Comparison of ENCODE assay signal across 25 mouse cellular contexts in the genomic region with DNA sequence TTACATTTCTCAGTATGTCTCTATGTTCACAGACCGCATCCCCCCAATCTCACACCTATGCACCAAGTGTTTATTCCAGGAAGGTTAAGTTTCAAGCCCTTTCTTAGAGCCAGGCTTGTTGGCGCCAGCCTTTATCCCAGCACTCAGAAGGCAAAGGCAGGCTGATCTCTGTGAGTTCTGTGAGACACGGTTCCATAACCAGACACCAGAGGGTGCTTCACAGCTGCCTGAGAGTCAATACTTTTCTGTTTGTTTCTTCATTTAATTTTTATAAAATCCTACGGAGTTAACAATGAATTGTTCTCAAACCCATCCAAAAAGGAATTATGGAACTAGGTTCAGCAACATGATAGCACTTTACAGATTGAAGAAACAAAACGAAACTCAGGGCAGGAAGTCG.
DNase-seq lines count a peak whose midpoint lies in the region; ATAC-seq and TF ChIP-seq lines count a peak whose summit lies in the region.
"Had no signal": no experiment of that assay in that cellular context is flagged by ENCODE, and none has a peak within 500 bp of the region (broad histone marks: within the 10 kb centered on the region; RNA-seq: fewer than 3 reads in every experiment).

No protein-coding gene starts in this region.

- no peak for DNase-seq in hindbrain, postnatal 0 days (ENCODE audit: low spot score)
- no peak for DNase-seq in hindbrain, embryonic 14.5 days (ENCODE audit: low spot score)
- no peak for DNase-seq in lung, adult 2 months
- DNase-seq in lung, postnatal 25 days (ENCODE audit: low spot score): no peak
- peak; percentile 23 for DNase-seq in thymus, postnatal 4 days
- no peak for DNase-seq in thymus, postnatal 0 days (ENCODE audit: low spot score)
- no peak for DNase-seq in cerebellum, postnatal 36 days
- DNase-seq: adrenal gland, postnatal 36 days; cerebellum, adult 11-12 months; cerebellum, postnatal 10 days; kidney, adult 11 months; kidney, postnatal 10 days; layer of hippocampus, postnatal 36 days; liver, embryonic 13.5 days; right cerebral cortex, adult 18-20 months; right cerebral cortex, postnatal 4 days; thymus, adult 18-20 months had no signal

- no peak overlapping the region for H3K4me3 ChIP-seq in hindbrain, postnatal 0 days (ENCODE audit: low read length)
- no peak overlapping the region for H3K4me3 ChIP-seq in hindbrain, embryonic 14.5 days (replicated peaks; ENCODE audit: low read length)
- no peak overlapping the region for H3K4me3 ChIP-seq in lung, adult 2 months (replicated peaks; ENCODE audit: extremely low read depth, low read depth, low read length)
- H3K4me3 ChIP-seq: embryonic facial prominence, embryonic 12.5 days; heart, embryonic 10.5 days; limb, embryonic 13.5 days; liver, embryonic 13.5 days; lung, embryonic 15.5 days; midbrain, embryonic 15.5 days; stomach, embryonic 15.5 days had no signal

- ATAC-seq in hindbrain, postnatal 0 days: no peak
- ATAC-seq in hindbrain, embryonic 14.5 days (ENCODE audit: low FRiP score): no peak
- ATAC-seq: hindbrain, embryonic 16.5 days; midbrain, embryonic 15.5 days; Patski had no signal

- peaks cover 21% of the 10 kb centered on the region for H3K36me3 ChIP-seq in hindbrain, postnatal 0 days (ENCODE audit: insufficient read depth, low read length)
- H3K36me3 ChIP-seq in hindbrain, embryonic 14.5 days (replicated peaks; ENCODE audit: control insufficient read depth, insufficient read depth): peaks cover 33% of the 10 kb centered on the region
- H3K36me3 ChIP-seq: liver, embryonic 13.5 days; lung, embryonic 15.5 days; stomach, embryonic 15.5 days had no signal

- H3K27me3 ChIP-seq in hindbrain, postnatal 0 days (ENCODE audit: insufficient read depth, low read length): no peaks in the 10 kb centered on the region
- no peaks in the 10 kb centered on the region for H3K27me3 ChIP-seq in hindbrain, embryonic 14.5 days (ENCODE audit: control insufficient read depth, insufficient read depth, low read length)
- H3K27me3 ChIP-seq: embryonic facial prominence, embryonic 12.5 days; limb, embryonic 13.5 days; liver, embryonic 13.5 days; lung, embryonic 15.5 days; midbrain, embryonic 15.5 days; Patski; stomach, embryonic 15.5 days had no signal

- TF ChIP-seq POLR2A in lung, adult 2 months (IDR thresholded peaks at IDR 0.05; ENCODE audit: borderline replicate concordance, extremely low read depth, low read depth, low read length): no peak

- peak; percentile 47; the same call in 1 of the 2 replicates for TF ChIP-seq CTCF in hindbrain, postnatal 0 days (IDR thresholded peaks at IDR 0.05; ENCODE audit: low read depth)
- 0 out of 2 replicates have a peak, but pooled peaks have one; percentile 1 for TF ChIP-seq CTCF in lung, adult 2 months (IDR thresholded peaks at IDR 0.05; ENCODE audit: insufficient read depth, low read length)

- H3K27ac ChIP-seq in hindbrain, postnatal 0 days: no peak overlapping the region
- no peak overlapping the region for H3K27ac ChIP-seq in hindbrain, embryonic 14.5 days
- H3K27ac ChIP-seq: embryonic facial prominence, embryonic 12.5 days; heart, embryonic 10.5 days; limb, embryonic 13.5 days; liver, embryonic 13.5 days; lung, embryonic 15.5 days; midbrain, embryonic 15.5 days; stomach, embryonic 15.5 days had no signal

- no peak overlapping the region for H3K4me2 ChIP-seq in hindbrain, postnatal 0 days (ENCODE audit: low read depth, low read length)
- no peak overlapping the region for H3K4me2 ChIP-seq in hindbrain, embryonic 14.5 days (replicated peaks)
- H3K4me2 ChIP-seq: embryonic facial prominence, embryonic 12.5 days; limb, embryonic 13.5 days; liver, embryonic 13.5 days; lung, embryonic 15.5 days; midbrain, embryonic 15.5 days; stomach, embryonic 15.5 days had no signal

- no peaks in the 10 kb centered on the region for H3K9me3 ChIP-seq in hindbrain, postnatal 0 days (ENCODE audit: low read length)
- no peaks in the 10 kb centered on the region for H3K9me3 ChIP-seq in hindbrain, embryonic 14.5 days (ENCODE audit: control insufficient read depth, low read length)
- H3K9me3 ChIP-seq: embryonic facial prominence, embryonic 12.5 days; heart, embryonic 10.5 days; liver, embryonic 13.5 days; lung, embryonic 15.5 days; midbrain, embryonic 15.5 days; stomach, embryonic 15.5 days had no signal

- no peak overlapping the region for H3K9ac ChIP-seq in hindbrain, postnatal 0 days (replicated peaks; ENCODE audit: low read length)
- H3K9ac ChIP-seq in hindbrain, embryonic 14.5 days: no peak overlapping the region
- H3K9ac ChIP-seq: embryonic facial prominence, embryonic 12.5 days; limb, embryonic 13.5 days; liver, embryonic 13.5 days; lung, embryonic 15.5 days; midbrain, embryonic 15.5 days; stomach, embryonic 15.5 days had no signal

- WGBS in hindbrain, postnatal 0 days: 82% methylated on average over 6 of the region's 6 CpGs
- WGBS in hindbrain, embryonic 14.5 days: 87% methylated on average over 6 of the region's 6 CpGs
- WGBS in lung, adult 2 months: 72% methylated on average over 6 of the region's 6 CpGs

- H3K4me1 ChIP-seq in hindbrain, postnatal 0 days (ENCODE audit: insufficient read depth, low read length): no peaks in the 10 kb centered on the region
- H3K4me1 ChIP-seq in hindbrain, embryonic 14.5 days (replicated peaks; ENCODE audit: control insufficient read depth, insufficient read depth, low read length): no peaks in the 10 kb centered on the region
- H3K4me1 ChIP-seq in lung, adult 2 months (ENCODE audit: control insufficient read depth, insufficient read depth, low read length): peaks cover 3% of the 10 kb centered on the region; the same call in 1 of the 2 replicates
- H3K4me1 ChIP-seq: embryonic facial prominence, embryonic 12.5 days; heart, embryonic 10.5 days; liver, embryonic 13.5 days; lung, embryonic 15.5 days; midbrain, embryonic 15.5 days; stomach, embryonic 15.5 days had no signal
